Mouse (Mus musculus) cerebellum, postnatal 10 days (tissue): Measurements from ENCODE around the gene Gtf2f1.
A peak's percentile ranks its signal among the peaks of the same experiment; 100 is the strongest.

ENCODE experiments used
- DNase-seq, 2 experiments: peaks; one replicate each; pipeline ENCODE4 v3.0.0; 2021; ENCODE audit warnings: mixed read lengths in 2 of 2

Gtf2f1 gene

GRCm38 (mm10) chr17:56973956-56974707 lies 37.0 kb downstream of the Gtf2f1 start:
- DNase-seq = no peak

GRCm38 (mm10) chr17:56970081-56970480 lies 41.0 kb downstream of the Gtf2f1 start:
- peak; percentile 52 to 56 for DNase-seq

- no peak for DNase-seq
Measured at GRCm38 (mm10) chr17:56969321-56969720, 41.8 kb downstream of the Gtf2f1 start.

- DNase-seq = no peak
Measured at GRCm38 (mm10) chr17:56963646-56964045, 47.4 kb downstream of the Gtf2f1 start.

GRCm38 (mm10) chr17:56962642-56963405 lies 48.3 kb downstream of the Gtf2f1 start:
- DNase-seq = no peak

- no peak for DNase-seq
Measured at GRCm38 (mm10) chr17:56961880-56962279, 49.2 kb downstream of the Gtf2f1 start.

GRCm38 (mm10) chr17:56958667-56959066 lies 52.4 kb downstream of the Gtf2f1 start:
- DNase-seq = no peak

- DNase-seq = no peak
Measured at GRCm38 (mm10) chr17:56957763-56958429, 53.2 kb downstream of the Gtf2f1 start.

GRCm38 (mm10) chr17:56954871-56955270 lies 56.2 kb downstream of the Gtf2f1 start:
- DNase-seq = no peak
